Mouse (Mus musculus): ENCODE data around the gene Tnnt2. TPM values are rescaled to one million over a fixed set of nuclear protein-coding genes. Genes with fewer than 3 reads are reported as not detected.

The Tnnt2 gene
- polyA plus RNA-seq (2015; fragmentation: Nextera tagmentation; extraction: Ambion mirVana) = 9.4 and 37.2 TPM in 2 replicates

DNA sequence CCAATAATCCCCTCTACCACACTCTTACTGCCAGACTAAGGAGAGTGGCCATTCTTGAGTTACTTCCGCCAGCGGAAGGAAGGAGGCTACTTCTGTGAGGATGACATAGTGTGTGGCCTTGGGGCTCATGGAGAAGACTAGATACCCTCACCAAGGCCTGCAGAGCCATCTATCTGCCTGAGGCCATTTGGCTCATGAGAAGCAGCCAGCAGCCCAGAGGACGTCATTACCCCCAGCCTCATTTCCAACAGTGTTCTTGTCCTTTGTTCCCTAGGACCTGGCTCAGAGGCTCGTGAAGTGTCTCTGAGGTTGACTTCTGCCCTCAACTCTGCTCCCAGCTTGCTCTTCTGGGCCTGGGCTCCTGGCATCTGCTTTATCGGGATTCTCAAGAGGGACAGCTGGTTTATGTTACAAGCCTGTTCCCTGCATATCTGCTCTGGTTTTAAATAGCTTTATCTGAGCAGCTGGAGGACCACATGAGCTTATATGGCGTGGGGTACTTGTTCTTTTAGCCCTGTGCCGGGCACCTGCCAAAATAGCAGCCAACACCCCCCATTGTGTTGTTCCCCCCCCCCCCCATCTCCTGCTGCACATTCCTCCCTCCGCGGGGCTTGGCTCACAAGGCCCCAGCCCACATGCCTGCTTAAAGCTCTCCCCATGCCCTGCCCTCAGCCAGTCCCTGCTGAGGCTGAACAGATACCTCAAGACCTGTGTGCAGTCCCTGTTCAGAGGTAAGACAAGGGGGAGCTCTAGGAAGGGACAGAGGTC is at the start of gene Tnnt2:
TSS of gene Tnnt2 (plus strand) at position 639 of the 768 bp plus-strand sequence.
- H3K27me3 ChIP-seq (ENCODE audit: insufficient read depth, low read length) = no peaks in the 10 kb centered on the region
- H3K4me2 ChIP-seq (replicated peaks; ENCODE audit: low read depth, low read length) = no peak within 1 kb of the TSS
- no peak within 1 kb of the TSS for H3K4me3 ChIP-seq (ENCODE audit: low read length)
- H3K9me3 ChIP-seq (ENCODE audit: low read length) = no peaks in the 10 kb centered on the region
- 42% methylated on average over 9 of the region's 9 CpGs for WGBS
- H3K9ac ChIP-seq (replicated peaks; ENCODE audit: low read length) = no peak within 1 kb of the TSS
- H3K27ac ChIP-seq (ENCODE audit: low read length) = no peak within 1 kb of the TSS
- ATAC-seq (ENCODE audit: low FRiP score, low TSS enrichment) = peak; percentile 32; the same call in 1 of the 2 replicates
- 0 out of 2 replicates have a peak, but pooled peaks cover 3% of the 10 kb centered on the region for H3K4me1 ChIP-seq (ENCODE audit: insufficient read depth, low read length)
- H3K36me3 ChIP-seq (ENCODE audit: insufficient read depth, low read length) = no peaks in the 10 kb centered on the region

DNA sequence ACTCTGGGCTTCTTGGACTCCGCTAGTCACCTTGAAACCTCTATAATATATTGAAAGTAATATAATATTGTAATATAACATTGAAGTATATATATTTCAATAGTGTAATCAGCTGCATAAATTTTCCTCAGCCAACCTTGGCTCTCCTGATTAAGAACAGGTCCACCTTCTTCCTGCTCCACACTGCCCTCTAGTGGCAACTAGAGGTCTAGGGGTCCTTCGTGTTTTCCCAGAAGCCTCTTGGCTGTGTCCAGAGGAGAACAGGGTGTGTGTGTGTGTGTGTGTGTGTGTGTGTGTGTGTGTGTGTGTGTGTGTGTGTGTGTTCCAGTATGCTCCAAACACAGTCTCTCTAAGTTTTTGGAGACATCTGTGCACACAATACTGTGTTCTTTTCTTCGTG is 48.4 kb upstream of the Tnnt2 start:
- no peaks in the 10 kb centered on the region for H3K27me3 ChIP-seq (ENCODE audit: insufficient read depth, low read length)
- H3K36me3 ChIP-seq (ENCODE audit: insufficient read depth, low read length) = no peaks in the 10 kb centered on the region
- peak; percentile 17; the same call in 1 of the 2 replicates for ATAC-seq (ENCODE audit: low FRiP score, low TSS enrichment)
- no peak overlapping the region; the same call in 1 of the 2 replicates for H3K27ac ChIP-seq (ENCODE audit: low read length)
- 46% methylated on average over 3 of the region's 3 CpGs for WGBS
- no peak overlapping the region for H3K4me3 ChIP-seq (ENCODE audit: low read length)
- no peaks in the 10 kb centered on the region for H3K9me3 ChIP-seq (ENCODE audit: low read length)
- H3K9ac ChIP-seq (replicated peaks; ENCODE audit: low read length) = no peak overlapping the region
- peaks cover 16% of the 10 kb centered on the region for H3K4me1 ChIP-seq (ENCODE audit: insufficient read depth, low read length)
- H3K4me2 ChIP-seq (replicated peaks; ENCODE audit: low read depth, low read length) = no peak overlapping the region

DNA sequence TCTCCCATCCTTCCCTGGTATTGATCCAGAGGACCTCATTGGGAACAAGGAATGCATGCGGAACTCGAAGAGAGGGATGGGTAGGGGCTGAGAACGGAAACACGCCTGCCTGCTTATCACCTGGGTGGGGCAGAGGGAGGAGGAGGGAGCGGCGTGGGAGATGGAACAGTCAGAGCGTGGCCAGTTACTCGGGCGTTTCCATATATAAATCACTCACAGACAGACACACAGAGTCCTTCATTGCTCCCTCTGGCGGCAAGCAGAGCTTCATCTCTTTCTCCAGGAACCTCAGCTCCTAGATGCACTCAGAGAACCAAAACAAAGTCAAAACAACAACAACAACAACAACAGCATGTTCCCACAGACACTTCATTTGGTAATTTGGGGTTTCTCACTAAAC is 47.4 kb upstream of the Tnnt2 start:
- H3K36me3 ChIP-seq (ENCODE audit: insufficient read depth, low read length) = no peaks in the 10 kb centered on the region
- H3K27ac ChIP-seq (ENCODE audit: low read length) = peak overlapping the region; percentile 56; the same call in 1 of the 2 replicates
- ATAC-seq (ENCODE audit: low FRiP score, low TSS enrichment) = peak; percentile 32; the same call in 1 of the 2 replicates
- 3% methylated on average over 10 of the region's 10 CpGs for WGBS
- H3K9ac ChIP-seq (replicated peaks; ENCODE audit: low read length) = no peak overlapping the region
- H3K9me3 ChIP-seq (ENCODE audit: low read length) = no peaks in the 10 kb centered on the region
- H3K4me1 ChIP-seq (ENCODE audit: insufficient read depth, low read length) = peaks cover 19% of the 10 kb centered on the region
- H3K4me2 ChIP-seq (replicated peaks; ENCODE audit: low read depth, low read length) = peak overlapping the region; percentile 40
- peak overlapping the region; percentile 19; the same call in 1 of the 2 replicates for H3K4me3 ChIP-seq (ENCODE audit: low read length)
- H3K27me3 ChIP-seq (ENCODE audit: insufficient read depth, low read length) = no peaks in the 10 kb centered on the region

DNA sequence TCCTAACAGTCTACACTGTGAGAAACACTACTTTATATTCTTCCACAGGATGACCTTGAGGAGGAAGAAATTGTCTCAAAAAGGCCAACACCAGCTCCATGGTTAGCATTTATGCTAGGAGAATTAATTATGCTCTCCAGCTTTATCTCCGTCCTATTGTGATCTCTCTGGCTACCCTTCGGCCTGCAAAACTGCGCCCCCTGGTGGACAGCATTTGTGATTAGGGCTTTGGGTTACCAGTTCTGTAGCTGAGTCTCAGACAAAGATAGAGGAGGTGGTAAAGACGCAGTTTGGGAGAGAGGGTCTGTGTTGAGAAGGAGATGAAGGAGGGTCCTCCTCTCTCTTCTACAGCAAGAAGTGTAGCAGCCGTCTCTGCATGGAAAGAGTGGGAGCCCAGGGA is 46.3 kb upstream of the Tnnt2 start:
- WGBS = 11% methylated on average over 5 of the region's 5 CpGs
- H3K36me3 ChIP-seq (ENCODE audit: insufficient read depth, low read length) = no peaks in the 10 kb centered on the region
- ATAC-seq (ENCODE audit: low FRiP score, low TSS enrichment) = no peak
- no peaks in the 10 kb centered on the region for H3K9me3 ChIP-seq (ENCODE audit: low read length)
- peaks cover 30% of the 10 kb centered on the region for H3K4me1 ChIP-seq (ENCODE audit: insufficient read depth, low read length)
- no peak overlapping the region for H3K9ac ChIP-seq (replicated peaks; ENCODE audit: low read length)
- no peak overlapping the region for H3K27ac ChIP-seq (ENCODE audit: low read length)
- H3K4me3 ChIP-seq (ENCODE audit: low read length) = no peak overlapping the region
- H3K27me3 ChIP-seq (ENCODE audit: insufficient read depth, low read length) = no peaks in the 10 kb centered on the region
- H3K4me2 ChIP-seq (replicated peaks; ENCODE audit: low read depth, low read length) = no peak overlapping the region

- no peaks in the 10 kb centered on the region for H3K27me3 ChIP-seq (ENCODE audit: insufficient read depth, low read length)
- H3K4me2 ChIP-seq (replicated peaks; ENCODE audit: low read depth, low read length) = no peak overlapping the region
- ATAC-seq (ENCODE audit: low FRiP score, low TSS enrichment) = no peak
- no peak overlapping the region for H3K4me3 ChIP-seq (ENCODE audit: low read length)
- WGBS = 66% methylated on average over 13 of the region's 13 CpGs
- H3K36me3 ChIP-seq (ENCODE audit: insufficient read depth, low read length) = no peaks in the 10 kb centered on the region
- no peak overlapping the region for H3K9ac ChIP-seq (replicated peaks; ENCODE audit: low read length)
- no peaks in the 10 kb centered on the region for H3K9me3 ChIP-seq (ENCODE audit: low read length)
- H3K27ac ChIP-seq (ENCODE audit: low read length) = no peak overlapping the region; the same call in 1 of the 2 replicates
- H3K4me1 ChIP-seq (ENCODE audit: insufficient read depth, low read length) = peaks cover 39% of the 10 kb centered on the region
Measured at GRCm38 (mm10) chr1:135792143-135792939, 43.8 kb upstream of the Tnnt2 start.

GRCm38 (mm10) chr1:135793370-135794215 is 42.6 kb upstream of the Tnnt2 start:
- Histone ChIP-seq H3K4me1 (ENCODE audit: insufficient read depth, low read length) (peaks cover 34% of the 10 kb centered on the region), H3K27ac (ENCODE audit: low read length) (peak overlapping the region; percentile 89), H3K36me3 (ENCODE audit: insufficient read depth, low read length) (no peaks in the 10 kb centered on the region), H3K9me3 (ENCODE audit: low read length) (no peaks in the 10 kb centered on the region), H3K4me3 (ENCODE audit: low read length) (peak overlapping the region; percentile 28), H3K27me3 (ENCODE audit: insufficient read depth, low read length) (no peaks in the 10 kb centered on the region), H3K9ac (replicated peaks; ENCODE audit: low read length) (peak overlapping the region; percentile 63), H3K4me2 (replicated peaks; ENCODE audit: low read depth, low read length) (peak overlapping the region; percentile 56)
- peak; percentile 77 for ATAC-seq (ENCODE audit: low FRiP score, low TSS enrichment)
- WGBS = 8% methylated on average over 27 of the region's 27 CpGs

- 12% methylated on average over 20 of the region's 20 CpGs for WGBS
- peaks cover 35% of the 10 kb centered on the region for H3K4me1 ChIP-seq (ENCODE audit: insufficient read depth, low read length)
Measured at GRCm38 (mm10) chr1:135794216-135795134, 41.7 kb upstream of the Tnnt2 start.

DNA sequence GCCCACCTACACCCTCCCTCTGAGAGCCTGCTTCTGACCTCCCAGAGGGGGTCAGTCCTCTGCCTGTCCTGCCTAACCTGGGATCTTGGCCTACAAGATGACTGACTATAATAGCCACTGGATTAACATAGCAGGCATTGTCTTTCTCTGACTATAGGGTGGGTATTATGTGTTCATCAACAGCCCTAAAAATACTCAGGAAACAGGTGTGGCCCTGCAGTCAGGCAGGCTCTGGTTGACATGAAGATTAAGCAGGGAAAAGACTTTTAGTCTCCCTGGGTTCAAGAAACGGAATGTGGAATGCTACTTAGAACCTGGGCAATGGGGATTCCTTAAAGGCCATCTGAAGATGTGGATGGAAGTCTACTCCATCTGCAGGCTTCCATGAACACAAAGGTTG is 37.7 kb upstream of the Tnnt2 start:
- no peaks in the 10 kb centered on the region for H3K36me3 ChIP-seq (ENCODE audit: insufficient read depth, low read length)
- H3K4me1 ChIP-seq (ENCODE audit: insufficient read depth, low read length) = peaks cover 44% of the 10 kb centered on the region
- WGBS = 78% methylated on average over 1 of the region's 1 CpGs

More at GRCm38 (mm10) chr1:135794216-135795134, 41.7 kb upstream of the Tnnt2 start:
- Histone ChIP-seq H3K36me3 (ENCODE audit: insufficient read depth, low read length) (no peaks in the 10 kb centered on the region), H3K9ac (replicated peaks; ENCODE audit: low read length) (peak overlapping the region; percentile 63), H3K9me3 (ENCODE audit: low read length) (no peaks in the 10 kb centered on the region), H3K4me3 (ENCODE audit: low read length) (peak overlapping the region; percentile 28), H3K4me2 (replicated peaks; ENCODE audit: low read depth, low read length) (peak overlapping the region; percentile 56), H3K27me3 (ENCODE audit: insufficient read depth, low read length) (no peaks in the 10 kb centered on the region), H3K27ac (ENCODE audit: low read length) (peak overlapping the region; percentile 89)
- ATAC-seq (ENCODE audit: low FRiP score, low TSS enrichment) = peak; percentile 72

More for the DNA sequence above, 37.7 kb upstream of the Tnnt2 start:
- no peaks in the 10 kb centered on the region for H3K27me3 ChIP-seq (ENCODE audit: insufficient read depth, low read length)
- H3K27ac ChIP-seq (ENCODE audit: low read length) = no peak overlapping the region
- ATAC-seq (ENCODE audit: low FRiP score, low TSS enrichment) = no peak
- H3K9ac ChIP-seq (replicated peaks; ENCODE audit: low read length) = no peak overlapping the region
- no peaks in the 10 kb centered on the region for H3K9me3 ChIP-seq (ENCODE audit: low read length)
- H3K4me3 ChIP-seq (ENCODE audit: low read length) = no peak overlapping the region
- H3K4me2 ChIP-seq (replicated peaks; ENCODE audit: low read depth, low read length) = no peak overlapping the region

Measured in kidney, embryonic 16.5 days (tissue).